16 mouse cellular contexts compared by ENCODE assay signal in the genomic region with DNA sequence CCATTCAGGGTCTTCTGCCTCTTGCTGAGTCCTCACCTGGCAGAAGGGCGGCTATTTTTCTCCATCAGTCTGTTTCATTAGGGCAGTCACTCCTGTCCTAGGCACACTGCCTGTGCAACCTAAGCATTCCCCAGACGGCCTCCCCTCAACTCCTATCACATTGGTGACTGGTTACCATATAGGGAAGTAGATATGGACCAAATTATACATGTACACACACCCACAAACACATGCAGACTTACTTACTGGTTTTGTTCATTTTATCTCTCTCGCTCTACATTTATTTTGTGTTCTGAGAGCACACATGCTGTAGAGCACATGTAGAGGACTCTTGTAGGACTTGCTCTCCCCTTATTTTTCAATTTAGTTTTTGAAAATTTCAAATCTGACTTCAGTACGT.
"Had no signal": no experiment of that assay in that cellular context is flagged by ENCODE, and none has a peak within 500 bp of the region (broad histone marks: within the 10 kb centered on the region; RNA-seq: fewer than 3 reads in every experiment).

No protein-coding gene starts in this region.

- H3K9me3 ChIP-seq: neural tube, embryonic 13.5 days; neural tube, embryonic 15.5 days; stomach, embryonic 15.5 days had no signal

- H3K27me3 ChIP-seq: neural tube, embryonic 13.5 days; neural tube, embryonic 15.5 days; stomach, embryonic 15.5 days had no signal

- H3K4me2 ChIP-seq: neural tube, embryonic 13.5 days; neural tube, embryonic 15.5 days; stomach, embryonic 15.5 days had no signal

- H3K36me3 ChIP-seq: stomach, embryonic 15.5 days had no signal

- DNase-seq: retina, postnatal 1 day; right cerebral cortex, adult 18-20 months; right cerebral cortex, postnatal 14 days; right cerebral cortex, postnatal 25 days; right cerebral cortex, postnatal 4 days; spleen, adult 18-20 months; thymus, adult 18-20 months; thymus, adult 2 months; thymus, postnatal 14 days; thymus, postnatal 25 days; thymus, postnatal 36 days; thymus, postnatal 4 days had no signal

- H3K9ac ChIP-seq: neural tube, embryonic 13.5 days; neural tube, embryonic 15.5 days; stomach, embryonic 15.5 days had no signal

- H3K27ac ChIP-seq: neural tube, embryonic 13.5 days; neural tube, embryonic 15.5 days; stomach, embryonic 15.5 days; stomach, postnatal 0 days had no signal

- H3K4me3 ChIP-seq: neural tube, embryonic 13.5 days; neural tube, embryonic 15.5 days; stomach, embryonic 15.5 days had no signal
